Mouse (Mus musculus) CH12.LX (cell line): ENCODE measurements around the gene Eef1akmt3. TPM values are rescaled to one million over a fixed set of nuclear protein-coding genes. Genes with fewer than 3 reads are reported as not detected.

ENCODE experiments used
- DNase-seq: peaks from one replicate; pipeline ENCODE4 v3.0.0-alpha.2; 2013; ENCODE audit errors: extremely low read depth
- H3K27ac ChIP-seq: 2 replicates; pipeline ENCODE4 v1.5.1; 2012; ENCODE audit warnings: low read depth, mild to moderate bottlenecking, control low read depth, moderate library complexity; ENCODE audit not compliant: insufficient read depth
- H3K27me3 ChIP-seq: replicated peaks from 2 replicates; pipeline ENCODE3; 2012; ENCODE audit warnings: inconsistent platforms
- H3K36me3 ChIP-seq, 2 experiments: replicated peaks in 1 of 2; 2 replicates each; pipeline versions ENCODE3 to v1.6.1; 2012; ENCODE audit warnings: inconsistent platforms in 1 of 2, low read length in 1 of 2, mild to moderate bottlenecking in 1 of 2, mixed read lengths in 1 of 2, moderate library complexity in 1 of 2; ENCODE audit not compliant: control insufficient read depth in 1 of 2, insufficient read depth in 1 of 2
- H3K4me1 ChIP-seq, 2 experiments: 2 replicates each; pipeline ENCODE4 v1.6.1; 2012; ENCODE audit warnings: inconsistent platforms in 1 of 2, moderate library complexity in 1 of 2; ENCODE audit not compliant: insufficient read depth in 2 of 2, control insufficient read depth in 1 of 2
- H3K4me2 ChIP-seq: 2 replicates; pipeline ENCODE4 v1.6.1; 2012; ENCODE audit warnings: low read depth, mild to moderate bottlenecking, control low read depth; ENCODE audit not compliant: poor library complexity, insufficient read depth, severe bottlenecking
- H3K4me3 ChIP-seq, 3 experiments: fragments of 150-350 bp in 1 of 3; sonication (generic) in 1 of 3; replicated peaks in 1 of 3; 2 replicates each; pipeline versions ENCODE3 to v1.5.1; 2011 to 2012; ENCODE audit warnings: low read depth in 2 of 3, low read length in 2 of 3, mild to moderate bottlenecking in 2 of 3, moderate library complexity in 2 of 3, control low read depth in 1 of 3, improper control_type of control experiment in 1 of 3, inconsistent platforms in 1 of 3, mixed read lengths in 1 of 3; ENCODE audit not compliant: poor library complexity in 1 of 3
- H3K79me2 ChIP-seq: replicated peaks from 2 replicates; pipeline ENCODE4 v1.6.1; 2012; ENCODE audit warnings: mild to moderate bottlenecking, moderate library complexity; ENCODE audit not compliant: control insufficient read depth, poor library complexity, insufficient read depth, severe bottlenecking; ENCODE audit errors: extremely low read depth
- H3K9ac ChIP-seq: 2 replicates; pipeline ENCODE4 v1.6.1; 2012; ENCODE audit warnings: low read depth, mild to moderate bottlenecking, control low read depth, moderate library complexity; ENCODE audit not compliant: insufficient read depth
- H3K9me3 ChIP-seq: replicated peaks from 2 replicates; pipeline ENCODE3; 2012; ENCODE audit warnings: low read length, inconsistent platforms, mixed read lengths
- CHD2 ChIP-seq: IDR thresholded peaks from 2 replicates; pipeline ENCODE4 v1.6.1; 2011; ENCODE audit warnings: low read length, improper control_type of control experiment
- CTCF ChIP-seq, 2 experiments: IDR thresholded peaks in 1 of 2; conservative IDR thresholded peaks in 1 of 2; 2 replicates each; pipeline ENCODE4 v1.5.1; 2011 to 2012; ENCODE audit warnings: low read depth in 2 of 2, low read length in 2 of 2, improper control_type of control experiment in 1 of 2, inconsistent platforms in 1 of 2, mild to moderate bottlenecking in 1 of 2, moderate library complexity in 1 of 2
- E2F4 ChIP-seq: IDR thresholded peaks from 2 replicates; pipeline ENCODE4 v1.6.1; 2011; ENCODE audit warnings: low read depth, low read length, improper control_type of control experiment; ENCODE audit not compliant: insufficient replicate concordance
- ELF1 ChIP-seq: IDR thresholded peaks from 2 replicates; pipeline ENCODE4 v1.6.1; 2014; ENCODE audit warnings: low read depth, mild to moderate bottlenecking, inconsistent platforms, low read length, improper control_type of control experiment
- ETS1 ChIP-seq: conservative IDR thresholded peaks from 2 replicates; pipeline ENCODE4 v1.6.1; 2012; ENCODE audit warnings: low read depth, mild to moderate bottlenecking, inconsistent platforms, low read length, improper control_type of control experiment, moderate library complexity
- GABPA ChIP-seq: IDR thresholded peaks from 2 replicates; pipeline ENCODE4 v1.6.1; 2012; ENCODE audit warnings: low read depth, low read length, improper control_type of control experiment, inconsistent platforms; ENCODE audit not compliant: insufficient replicate concordance
- HCFC1 ChIP-seq: IDR thresholded peaks from 2 replicates; pipeline ENCODE4 v1.6.1; 2012; ENCODE audit warnings: low read depth, mild to moderate bottlenecking, inconsistent platforms, low read length, improper control_type of control experiment
- IRF4 ChIP-seq: IDR thresholded peaks from 2 replicates; pipeline ENCODE4 v1.6.1; 2014; ENCODE audit warnings: low read depth, mild to moderate bottlenecking, inconsistent platforms, low read length, improper control_type of control experiment
- JUN ChIP-seq: IDR thresholded peaks from 2 replicates; pipeline ENCODE4 v1.6.1; 2011; ENCODE audit warnings: low read depth, mild to moderate bottlenecking, low read length, improper control_type of control experiment, moderate library complexity; ENCODE audit not compliant: insufficient read depth
- JUND ChIP-seq: conservative IDR thresholded peaks from 2 replicates; pipeline ENCODE4 v1.6.1; 2011; ENCODE audit warnings: low read depth, low read length, improper control_type of control experiment
- KAT2A ChIP-seq: IDR thresholded peaks from 2 replicates; pipeline ENCODE4 v1.6.1; 2012; ENCODE audit warnings: low read length, improper control_type of control experiment, inconsistent platforms; ENCODE audit not compliant: insufficient replicate concordance
- MAX ChIP-seq: IDR thresholded peaks from 2 replicates; pipeline ENCODE4 v1.6.1; 2011; ENCODE audit warnings: low read length, improper control_type of control experiment
- MAZ ChIP-seq: IDR thresholded peaks from 2 replicates; pipeline ENCODE4 v1.6.1; 2012; ENCODE audit warnings: low read depth, mild to moderate bottlenecking, inconsistent platforms, low read length, improper control_type of control experiment, moderate library complexity
- MXI1 ChIP-seq: IDR thresholded peaks from 2 replicates; pipeline ENCODE4 v1.6.1; 2011; ENCODE audit warnings: mild to moderate bottlenecking, low read depth, low read length, improper control_type of control experiment
- MYC ChIP-seq: IDR thresholded peaks from 2 replicates; pipeline ENCODE4 v1.6.1; 2011; ENCODE audit warnings: low read depth, mild to moderate bottlenecking, improper control_type of control experiment, low read length
- NELFE ChIP-seq: IDR thresholded peaks from 2 replicates; pipeline ENCODE4 v1.6.1; 2011; ENCODE audit warnings: low read depth, low read length, improper control_type of control experiment
- NRF1 ChIP-seq: IDR thresholded peaks from 2 replicates; pipeline ENCODE4 v1.6.1; 2014; ENCODE audit warnings: low read depth, mild to moderate bottlenecking, inconsistent platforms, low read length, improper control_type of control experiment, moderate library complexity
- PAX5 ChIP-seq: IDR thresholded peaks from 2 replicates; pipeline ENCODE4 v1.6.1; 2012; ENCODE audit warnings: low read length, inconsistent platforms, mixed read lengths
- POLR2A ChIP-seq: IDR thresholded peaks from 2 replicates; pipeline ENCODE4 v1.6.1; 2011; ENCODE audit warnings: low read depth, mild to moderate bottlenecking, improper control_type of control experiment, low read length
- POLR2AphosphoS2 ChIP-seq: IDR thresholded peaks from 2 replicates; pipeline ENCODE4 v1.6.1; 2011; ENCODE audit warnings: low read depth, low read length, improper control_type of control experiment
- RAD21 ChIP-seq: IDR thresholded peaks from 2 replicates; pipeline ENCODE4 v1.6.1; 2011; ENCODE audit warnings: low read depth, mild to moderate bottlenecking, low read length, improper control_type of control experiment, moderate library complexity
- SIN3A ChIP-seq: IDR thresholded peaks from 2 replicates; pipeline ENCODE4 v1.6.1; 2012; ENCODE audit warnings: low read length, improper control_type of control experiment, inconsistent platforms
- TBP ChIP-seq: conservative IDR thresholded peaks from 2 replicates; pipeline ENCODE4 v1.6.1; 2011; ENCODE audit warnings: low read depth, low read length, improper control_type of control experiment
- TCF12 ChIP-seq: IDR thresholded peaks from 2 replicates; pipeline ENCODE4 v1.6.1; 2014; ENCODE audit warnings: low read depth, mild to moderate bottlenecking, inconsistent platforms, low read length, improper control_type of control experiment
- USF1 ChIP-seq: IDR thresholded peaks from 2 replicates; pipeline ENCODE4 v1.6.1; 2014; ENCODE audit warnings: low read depth, mild to moderate bottlenecking, inconsistent platforms, low read length, improper control_type of control experiment
- USF2 ChIP-seq: conservative IDR thresholded peaks from 2 replicates; pipeline ENCODE4 v1.6.1; 2011; ENCODE audit warnings: low read depth, low read length, improper control_type of control experiment
- ZKSCAN1 ChIP-seq: IDR thresholded peaks from 2 replicates; pipeline ENCODE4 v1.6.1; 2012; ENCODE audit warnings: low read depth, inconsistent platforms, low read length, improper control_type of control experiment, borderline replicate concordance
- ZMIZ1 ChIP-seq: IDR thresholded peaks from 2 replicates; pipeline ENCODE4 v1.6.1; 2012; ENCODE audit warnings: low read depth, mild to moderate bottlenecking, inconsistent platforms, low read length, improper control_type of control experiment
- ZNF384 ChIP-seq: IDR thresholded peaks from 2 replicates; pipeline ENCODE4 v1.6.1; 2012; ENCODE audit warnings: low read depth, low read length, improper control_type of control experiment, inconsistent platforms
- dilution Hi-C: fragments of 300-500 bp; cut with MboI; formaldehyde crosslinking; loops from 2 replicates; pipeline ENCODE4 v1.14.3; 2020; ENCODE audit warnings: low sequenced_read_pairs; ENCODE audit not compliant: extremely low pct_unique_long_range_greater_than_20kb, extremely low pct_ligation_motif_present
- in situ Hi-C: fragments of 300-500 bp; cut with MboI; formaldehyde crosslinking; loops from 3 replicates; pipeline ENCODE4 v1.14.3; 2019; ENCODE audit warnings: low sequenced_read_pairs, low pct_ligation_motif_present, low pct_unique_long_range_greater_than_20kb, mixed read lengths
- polyA plus RNA-seq: library from polyadenylated mRNA; unstranded; fragments of >175 nt; gene quantifications from 2 replicates; pipeline ENCODE4 v1.2.1, GENCODE M21; 2012; ENCODE audit warnings: low read depth; ENCODE audit not compliant: insufficient read length
- total RNA-seq, 2 experiments: library from RNA; depleted of rRNA; stranded (reverse); fragments of 300-350 nt in 1 of 2; fragments of >200 nt in 1 of 2; gene quantifications; 2 replicates each; pipeline ENCODE4 v1.2.3; 2012 to 2014

Gene Eef1akmt3
- total and polyA plus RNA-seq, 3 experiments = 0.78 to 1.1 (median 0.98) TPM

DNA sequence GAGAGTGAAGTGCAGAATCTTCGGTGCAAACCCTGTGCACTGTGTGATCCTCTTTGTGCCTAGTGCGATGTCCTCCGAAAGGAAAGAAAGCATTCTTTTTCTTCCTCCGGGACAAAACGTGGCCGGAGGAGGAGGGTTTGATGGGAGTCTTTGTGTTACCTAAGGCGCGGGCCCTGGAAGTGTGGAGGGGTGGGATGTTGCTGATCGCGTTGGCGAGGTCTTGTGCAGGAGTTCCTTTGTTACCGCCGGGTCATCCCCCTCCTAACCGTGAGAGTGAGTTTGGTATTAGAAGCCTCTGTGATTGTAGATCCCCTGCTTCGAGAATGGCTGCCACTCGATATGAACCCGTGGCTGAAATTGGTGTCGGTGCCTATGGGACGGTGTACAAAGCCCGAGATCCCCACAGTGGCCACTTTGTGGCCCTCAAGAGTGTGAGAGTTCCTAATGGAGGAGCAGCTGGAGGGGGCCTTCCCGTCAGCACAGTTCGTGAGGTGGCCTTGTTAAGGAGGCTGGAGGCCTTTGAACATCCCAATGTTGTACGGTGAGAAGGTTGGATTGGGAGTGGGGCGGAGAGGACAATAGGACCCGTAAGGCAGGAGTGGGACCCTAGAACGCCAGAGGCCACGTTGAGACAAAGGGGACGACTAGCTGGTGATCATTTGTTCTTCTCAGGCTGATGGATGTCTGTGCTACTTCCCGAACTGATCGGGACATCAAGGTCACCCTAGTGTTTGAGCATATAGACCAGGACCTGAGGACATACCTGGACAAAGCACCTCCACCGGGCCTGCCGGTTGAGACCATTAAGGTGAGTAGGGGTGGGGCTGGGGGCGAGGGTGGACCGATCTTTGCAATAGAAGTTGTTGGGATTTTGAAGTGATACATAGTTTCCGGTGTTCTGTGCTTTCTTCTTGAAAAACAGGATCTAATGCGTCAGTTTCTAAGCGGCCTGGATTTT lies 22.9 kb upstream of the Eef1akmt3 start:
- H3K27me3 ChIP-seq = peaks cover 26% of the 10 kb centered on the region
- peak overlapping the region; percentile 93 for H3K9ac ChIP-seq
- TF ChIP-seq MXI1 = 0 out of 2 replicates have a peak, but pooled peaks have one; percentile 14
- TF ChIP-seq NRF1 = 0 out of 2 replicates have a peak, but pooled peaks have one; percentile 19
- TF ChIP-seq MAX = no peak
- 0 out of 2 replicates have a peak, but pooled peaks have one; percentile 17 for TF ChIP-seq SIN3A
- no peaks in the 10 kb centered on the region for H3K9me3 ChIP-seq
- in situ Hi-C loops = no loop called here
- peak overlapping the region; percentile 74 for H3K4me2 ChIP-seq
- peak overlapping the region; percentile 33; the same call in 1 of the 2 replicates for H3K27ac ChIP-seq
- DNase-seq = no peak
- peaks cover 5 to 47% of the 10 kb centered on the region in 2 experiments for H3K4me1 ChIP-seq
- H3K4me3 ChIP-seq = peak overlapping the region; percentile 83 to 96 (median 89)
- peaks cover 21% of the 10 kb centered on the region for H3K79me2 ChIP-seq
- dilution Hi-C loops = no loop called here
- peaks cover 37 to 45% of the 10 kb centered on the region in 2 experiments for H3K36me3 ChIP-seq

DNA sequence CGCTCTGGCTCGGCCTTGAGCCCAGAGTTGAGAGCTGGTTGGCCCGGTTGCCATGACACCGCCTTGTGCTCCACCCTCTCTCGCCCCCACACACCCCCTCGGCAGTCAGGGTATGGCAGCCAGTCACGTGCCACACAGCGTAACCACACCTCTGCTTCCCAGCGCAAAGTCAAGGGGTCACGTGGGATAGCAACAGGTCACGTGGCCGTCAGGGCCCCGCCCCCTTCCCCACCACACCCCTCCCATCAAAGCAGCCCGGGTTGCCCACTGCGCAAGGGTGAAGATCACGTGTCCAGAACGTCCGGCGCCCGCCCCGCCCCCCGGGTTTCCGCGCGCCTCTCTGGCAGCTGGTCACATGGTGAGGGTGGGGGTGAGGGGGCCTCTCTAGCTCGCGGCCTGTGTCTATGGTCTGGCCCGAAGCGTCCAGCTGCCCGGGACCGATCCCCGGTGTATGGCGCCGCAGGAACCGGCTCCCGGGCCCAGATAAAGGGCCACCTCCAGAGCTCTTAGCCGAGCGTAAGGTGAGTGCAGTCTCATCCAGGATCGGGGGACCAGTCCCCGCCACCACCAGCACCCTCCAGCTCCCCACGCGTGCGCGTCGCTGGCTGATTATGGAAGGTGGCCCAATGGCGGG lies 22.0 kb upstream of the Eef1akmt3 start, which contains the start of gene Cdk4:
TSS of gene Cdk4 (plus strand) at position 296 of the 634 bp plus-strand sequence.
- Histone ChIP-seq H3K4me3 (peak within 1 kb of the TSS; percentile 83 to 96 (median 89)), H3K9ac (peak within 1 kb of the TSS; percentile 93), H3K27me3 (peaks cover 33% of the 10 kb centered on the region), H3K4me1 (peaks cover 8 to 45% of the 10 kb centered on the region in 2 experiments), H3K79me2 (peaks cover 21% of the 10 kb centered on the region), H3K27ac (peak within 1 kb of the TSS; percentile 33; the same call in 1 of the 2 replicates), H3K9me3 (no peaks in the 10 kb centered on the region), H3K36me3 (peaks cover 34 to 40% of the 10 kb centered on the region in 2 experiments), H3K4me2 (peak within 1 kb of the TSS; percentile 74)
- dilution Hi-C loops = no loop called here
- peak; percentile 98 for DNase-seq
- in situ Hi-C loops = no loop called here
- peak; percentile 72; the same call in 1 of the 2 replicates for TF ChIP-seq POLR2AphosphoS2
- no peak for TF ChIP-seq JUN
- peak; percentile 91 for TF ChIP-seq MXI1
- TF ChIP-seq ETS1 = peak; percentile 29
- TF ChIP-seq ZKSCAN1 = no peak
- peak; percentile 81 for TF ChIP-seq HCFC1
- no peak for TF ChIP-seq ZMIZ1
- no peak for TF ChIP-seq E2F4
- TF ChIP-seq JUND = no peak
- TF ChIP-seq USF2 = peak; percentile 100
- TF ChIP-seq IRF4 = peak; percentile 49
- TF ChIP-seq POLR2A = peak; percentile 89
- no peak for TF ChIP-seq CHD2
- TF ChIP-seq TBP = 0 out of 2 replicates have a peak, but pooled peaks have one; percentile 47
- TF ChIP-seq ELF1 = peak; percentile 70
- TF ChIP-seq GABPA = no peak
- peak; percentile 97 for TF ChIP-seq MAZ
- no peak for TF ChIP-seq MYC
- 0 out of 2 replicates have a peak, but pooled peaks have one; percentile 69 for TF ChIP-seq KAT2A
- TF ChIP-seq PAX5 = no peak
- TF ChIP-seq ZNF384 = no peak
- TF ChIP-seq RAD21 = no peak
- peak; percentile 99 for TF ChIP-seq USF1
- peak; percentile 89 for TF ChIP-seq TCF12
- no peak for TF ChIP-seq CTCF (conservative IDR thresholded peaks at IDR 0.05 in 1 of 2, IDR thresholded peaks at IDR 0.05 in 1 of 2; ENCODE audit: low read depth in 2 of 2, low read length in 2 of 2)
- peak; percentile 88 for TF ChIP-seq NELFE
